Mouse (Mus musculus) kidney, postnatal 4 days (tissue): ENCODE measurements around the gene Myh9.

Experiments used
- DNase-seq, 2 experiments: peaks; one replicate each; pipeline ENCODE4 v3.0.0; 2021; ENCODE audit warnings: mixed read lengths in 2 of 2

Myh9 gene

GRCm38 (mm10) chr15:77841361-77842046, 471 bp downstream of the Myh9 start:
- DNase-seq: peak; percentile 78 to 85

GRCm38 (mm10) chr15:77840450-77841360, 1.3 kb downstream of the Myh9 start:
- no peak for DNase-seq

GRCm38 (mm10) chr15:77839529-77840286, 2.3 kb downstream of the Myh9 start:
- DNase-seq: peak in 1 of 2 experiments; percentile 40

- peak in 1 of 2 experiments; percentile 59 for DNase-seq
These were observed 3.2 kb downstream of the Myh9 start for GRCm38 (mm10) chr15:77838530-77839387.

GRCm38 (mm10) chr15:77837444-77838117, 4.4 kb downstream of the Myh9 start:
- DNase-seq: peak in 1 of 2 experiments; percentile 2

- DNase-seq: peak in 1 of 2 experiments; percentile 52
These were observed 5.1 kb downstream of the Myh9 start for GRCm38 (mm10) chr15:77836692-77837443.

GRCm38 (mm10) chr15:77835930-77836653, 5.9 kb downstream of the Myh9 start:
- peak; percentile 64 to 75 for DNase-seq

- peak in 1 of 2 experiments; percentile 43 for DNase-seq
These were observed 7.4 kb downstream of the Myh9 start for GRCm38 (mm10) chr15:77834336-77835268.

- DNase-seq: no peak
These were observed 8.2 kb downstream of the Myh9 start for GRCm38 (mm10) chr15:77833731-77834130.

GRCm38 (mm10) chr15:77833083-77833482, 8.9 kb downstream of the Myh9 start:
- peak in 1 of 2 experiments; percentile 9 for DNase-seq

GRCm38 (mm10) chr15:77832458-77832904, 9.5 kb downstream of the Myh9 start:
- DNase-seq: peak in 1 of 2 experiments; percentile 9

GRCm38 (mm10) chr15:77831754-77832457, 10.1 kb downstream of the Myh9 start:
- peak in 1 of 2 experiments; percentile 8 for DNase-seq

- no peak for DNase-seq
These were observed 10.8 kb downstream of the Myh9 start for GRCm38 (mm10) chr15:77831138-77831579.

- peak in 1 of 2 experiments; percentile 16 for DNase-seq
These were observed 11.4 kb downstream of the Myh9 start for GRCm38 (mm10) chr15:77830481-77831137.

- peak in 1 of 2 experiments; percentile 25 for DNase-seq
These were observed 12.4 kb downstream of the Myh9 start for GRCm38 (mm10) chr15:77829542-77829941.

- DNase-seq: peak in 1 of 2 experiments; percentile 5
These were observed 13.1 kb downstream of the Myh9 start for GRCm38 (mm10) chr15:77828910-77829309.

- DNase-seq: peak in 1 of 2 experiments; percentile 3
These were observed 13.7 kb downstream of the Myh9 start for GRCm38 (mm10) chr15:77828242-77828641.
